Mouse (Mus musculus): ENCODE measurements at regions not wholly inside any gene's neighbourhood (a gene's known extent, or its start where the extent isn't known, plus 50 kb on each side); places are given as distances from the start of the nearest gene placed in this dataset.

DNA sequence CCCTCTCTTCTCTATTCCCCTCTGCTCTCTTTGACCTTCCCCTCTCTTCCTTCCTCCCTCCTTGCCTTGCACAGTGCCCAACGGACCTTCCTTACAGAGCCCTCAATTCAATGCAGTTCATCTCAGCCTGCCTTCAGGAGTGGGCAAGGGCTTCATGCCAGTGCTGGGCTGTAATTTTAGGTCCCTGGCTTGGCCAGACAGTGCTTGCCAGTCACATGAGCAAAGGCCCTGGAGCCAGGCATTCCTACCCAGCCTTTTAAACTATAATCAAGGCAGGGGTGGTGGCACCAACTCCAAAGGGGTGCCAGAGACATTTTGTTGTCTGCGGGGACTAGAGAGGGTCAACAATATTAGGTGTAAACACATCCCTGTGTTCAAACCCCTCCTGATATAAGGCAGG lies 150.9 kb downstream of the Efnb1 start:
- no peak for DNase-seq

DNA sequence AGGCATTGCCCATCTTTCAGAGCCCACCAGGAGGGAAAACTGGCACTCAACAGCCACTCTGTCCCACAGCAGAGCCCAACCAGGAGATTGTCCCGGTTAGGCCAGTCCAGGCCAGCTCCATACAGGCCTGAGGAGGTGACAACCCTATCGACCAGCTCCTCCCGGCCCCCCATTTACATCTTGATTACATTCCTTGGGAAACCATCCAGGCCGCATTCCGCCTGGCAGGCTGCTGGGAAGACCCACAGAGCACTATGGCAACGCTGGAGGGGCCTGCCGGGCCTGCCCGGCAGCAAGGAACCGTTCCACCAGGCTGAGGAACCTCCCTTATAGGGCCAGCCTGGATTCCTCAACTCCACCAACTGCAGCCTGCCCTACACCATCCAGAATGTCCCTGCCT lies 149.7 kb downstream of the Efnb1 start:
- no peak for DNase-seq

- DNase-seq: no peak
These were observed 145.1 kb downstream of the Efnb1 start for GRCm38 (mm10) chrX:99280991-99281390.

- no peak for DNase-seq
These were observed 144.6 kb downstream of the Efnb1 start for GRCm38 (mm10) chrX:99280543-99280942.

GRCm38 (mm10) chrX:99275536-99275935 lies 139.6 kb downstream of the Efnb1 start:
- DNase-seq: no peak

DNA sequence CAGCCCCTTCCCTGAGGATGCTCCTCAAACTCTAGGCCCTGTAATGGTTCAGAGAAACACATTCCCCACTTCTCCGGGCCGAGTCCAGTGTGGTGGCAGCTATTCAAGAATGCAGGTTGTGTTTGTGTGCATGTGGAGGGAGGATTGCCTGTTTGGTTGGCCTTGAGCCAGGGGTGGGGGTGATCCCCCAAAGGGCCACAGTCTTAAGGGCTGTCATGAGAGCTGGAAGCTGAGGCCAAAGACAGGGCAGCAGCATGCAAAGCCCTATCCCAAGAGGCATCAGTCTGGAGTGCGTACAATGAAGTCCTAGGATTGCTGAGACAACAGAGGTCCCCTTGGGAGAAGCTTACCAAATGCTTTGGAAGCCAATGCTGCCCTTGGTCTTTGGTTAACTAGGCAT lies 136.0 kb downstream of the Efnb1 start:
- DNase-seq: no peak

DNA sequence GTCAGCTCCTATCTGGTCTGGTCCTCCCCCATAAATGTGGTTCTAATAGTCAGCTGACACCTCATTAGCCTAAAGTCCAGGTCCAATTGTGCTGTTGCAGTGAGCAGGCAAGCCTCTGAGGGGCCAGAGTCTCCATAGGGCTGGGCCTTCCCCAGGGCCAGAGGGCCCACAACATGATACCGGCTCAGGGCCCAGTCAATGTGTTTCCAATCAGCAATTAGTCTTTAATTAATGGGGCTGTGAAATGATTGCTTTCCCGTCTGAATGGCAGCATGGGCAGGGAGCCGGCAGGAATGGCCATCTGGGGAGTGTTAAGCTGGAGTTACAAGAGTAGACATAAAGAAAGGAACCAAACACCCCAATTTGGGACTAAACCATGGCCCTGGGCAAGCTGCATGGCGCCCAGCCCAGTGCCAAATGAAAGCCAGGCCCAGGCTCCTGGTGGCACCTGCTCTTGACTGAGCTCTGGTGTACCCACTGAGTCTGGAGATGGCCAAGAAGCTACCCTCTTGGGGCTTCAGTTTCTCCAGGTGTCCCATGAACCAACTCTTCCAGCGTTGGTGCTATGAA lies 113.2 kb downstream of the Efnb1 start:
- DNase-seq: no peak

GRCm38 (mm10) chrX:99248181-99248580 lies 112.3 kb downstream of the Efnb1 start:
- no peak for DNase-seq

DNA sequence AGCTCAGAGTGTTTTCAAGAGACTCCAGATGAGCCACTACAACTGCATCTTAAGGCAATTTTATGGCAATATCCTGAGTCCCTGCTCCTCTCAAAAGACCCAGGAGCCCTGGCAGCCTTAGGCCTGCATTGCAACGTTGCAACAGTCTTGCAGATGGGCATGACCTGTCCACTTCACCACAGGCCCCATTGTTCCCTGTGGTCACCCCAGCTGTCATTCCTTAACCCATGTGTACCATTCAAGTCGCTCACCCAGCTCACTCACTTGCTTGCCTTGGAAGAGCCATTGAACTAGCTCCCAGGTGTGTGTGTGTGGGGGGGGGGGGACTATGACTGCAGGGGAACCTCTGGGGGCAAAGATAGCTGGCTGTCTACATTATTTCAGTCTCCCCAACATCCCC lies 110.8 kb downstream of the Efnb1 start:
- DNase-seq: no peak

GRCm38 (mm10) chrX:99246051-99246450 lies 110.1 kb downstream of the Efnb1 start:
- no peak for DNase-seq

- DNase-seq: no peak
These were observed 109.6 kb downstream of the Efnb1 start for GRCm38 (mm10) chrX:99245541-99245940.

- no peak for DNase-seq
These were observed 107.3 kb downstream of the Efnb1 start for GRCm38 (mm10) chrX:99243251-99243650.

- DNase-seq: no peak
These were observed 105.8 kb downstream of the Efnb1 start for GRCm38 (mm10) chrX:99241684-99242118.

DNA sequence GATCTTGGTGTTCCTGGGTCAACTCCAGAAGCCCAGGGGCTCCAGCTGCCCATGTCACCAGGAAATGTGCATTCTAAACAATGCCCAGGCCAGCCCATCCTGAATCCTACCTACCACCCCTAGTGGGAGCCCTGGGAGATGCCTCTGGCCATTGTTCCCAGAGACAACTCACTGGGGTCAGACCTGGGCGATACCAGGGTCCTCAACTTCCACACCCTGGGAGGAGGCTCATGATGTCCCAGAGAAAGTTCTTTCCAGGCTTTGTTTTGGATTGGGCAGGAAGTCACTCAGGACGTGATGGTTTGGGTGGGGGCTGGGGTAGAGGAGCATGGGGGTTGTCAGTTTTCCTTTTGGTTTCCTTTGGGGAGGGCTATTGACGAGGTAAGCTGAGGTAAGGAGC lies 97.1 kb downstream of the Efnb1 start:
- DNase-seq: no peak

GRCm38 (mm10) chrX:99232331-99232730 lies 96.4 kb downstream of the Efnb1 start:
- no peak for DNase-seq

DNA sequence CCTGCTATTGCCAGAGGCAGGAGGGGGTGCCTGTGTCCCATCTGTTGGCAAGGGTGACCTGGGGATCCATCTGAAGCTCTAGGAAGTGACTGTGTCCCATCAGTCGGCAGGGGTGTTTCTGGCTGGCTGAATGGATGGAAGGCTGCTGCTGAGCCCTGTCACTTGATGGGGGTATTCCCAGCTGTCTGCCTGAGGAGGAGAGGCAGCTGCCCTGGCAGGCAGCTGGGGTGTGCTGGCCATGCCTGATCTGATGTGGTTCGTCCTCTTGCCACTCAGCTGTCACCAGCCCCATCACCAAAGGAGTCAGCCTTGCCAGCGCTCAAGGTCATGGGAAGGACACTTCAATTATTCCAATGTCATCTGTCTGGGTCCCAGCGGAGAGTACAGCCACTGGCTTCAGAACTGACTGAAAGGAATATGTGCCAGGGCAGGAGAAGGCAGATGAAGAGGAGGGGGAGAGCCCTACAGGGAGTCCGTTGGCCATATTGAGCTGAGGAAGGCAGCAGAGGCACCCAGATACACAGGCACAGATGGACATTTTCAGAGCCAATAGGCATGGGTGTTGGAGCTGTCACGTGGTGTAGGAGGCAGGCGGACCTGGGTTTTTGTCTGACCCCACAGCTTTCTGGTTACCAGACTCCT lies 89.3 kb downstream of the Efnb1 start:
- no peak for DNase-seq

- DNase-seq: no peak
These were observed 86.1 kb downstream of the Efnb1 start for GRCm38 (mm10) chrX:99222017-99222416.

DNA sequence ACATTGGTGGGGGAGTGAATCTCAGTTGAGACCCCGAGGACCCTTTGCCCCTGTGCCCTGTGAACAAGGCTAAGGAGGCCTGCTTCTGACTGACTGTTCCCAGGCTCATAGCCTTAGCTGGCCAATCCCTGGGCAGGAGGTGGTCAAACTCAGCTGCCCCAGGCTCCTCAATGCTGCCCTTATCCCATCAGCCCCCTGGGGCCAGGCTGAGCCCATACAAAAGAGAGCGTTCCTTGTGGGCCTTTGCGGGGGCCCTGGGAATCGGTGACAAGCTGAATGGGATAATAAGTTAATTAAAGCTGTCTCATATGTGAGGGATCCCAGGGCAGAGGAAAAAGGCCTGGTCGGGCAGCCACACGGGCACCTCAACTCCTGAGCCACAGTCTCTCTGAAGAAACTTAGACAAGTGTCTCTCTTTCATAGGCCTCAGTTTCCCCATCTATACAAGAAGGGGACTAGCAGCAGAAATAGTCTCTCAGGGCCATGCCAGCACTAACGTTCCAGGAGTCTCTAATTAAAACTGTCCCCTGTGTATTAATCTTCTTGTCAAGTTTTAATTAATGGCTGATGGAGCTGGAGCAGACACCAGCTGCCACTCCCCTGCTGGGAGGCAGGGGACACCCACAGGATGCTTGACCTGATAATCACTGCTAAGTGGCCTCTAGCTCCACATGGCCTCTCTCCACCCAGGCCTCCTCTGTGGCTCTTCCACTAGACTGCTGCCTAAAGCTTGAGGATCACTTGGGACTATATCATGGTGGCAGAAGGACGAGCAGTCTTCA lies 84.9 kb downstream of the Efnb1 start:
- DNase-seq: no peak

DNA sequence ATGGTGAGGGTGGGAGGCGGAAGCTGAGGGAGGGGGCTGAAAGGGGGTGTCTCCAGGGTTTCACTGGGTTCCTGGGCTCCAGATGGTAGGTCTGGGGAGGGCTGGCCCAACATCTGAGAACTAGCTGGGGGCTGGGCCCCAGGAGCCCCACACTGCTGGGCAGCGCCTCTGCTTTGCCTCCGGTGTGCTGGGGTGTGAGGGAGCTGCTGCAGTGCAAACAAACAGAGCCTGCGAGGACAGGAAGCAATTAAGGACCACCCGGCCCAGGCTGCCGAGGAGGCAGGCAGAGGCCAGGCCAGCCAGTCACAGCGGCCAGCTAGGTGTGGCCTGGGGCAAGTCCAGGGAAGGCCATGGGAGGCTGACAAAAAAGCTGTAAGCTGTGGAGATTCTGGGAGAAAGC lies 82.3 kb downstream of the Efnb1 start:
- no peak for DNase-seq

- DNase-seq: peak; percentile 23
These were observed 80.9 kb downstream of the Efnb1 start for GRCm38 (mm10) chrX:99216633-99217459.

GRCm38 (mm10) chrX:99215931-99216330 lies 80.0 kb downstream of the Efnb1 start:
- DNase-seq: no peak

GRCm38 (mm10) chrX:99215111-99215510 lies 79.2 kb downstream of the Efnb1 start:
- DNase-seq: no peak

- DNase-seq: no peak
These were observed 77.7 kb downstream of the Efnb1 start for GRCm38 (mm10) chrX:99213565-99214153.
